Mouse (Mus musculus) hematopoietic multipotent progenitor cell, adult 10-12 weeks (in vitro differentiated cells): ENCODE results near the gene Akap7. TPM values are rescaled to one million over a fixed set of nuclear protein-coding genes. Genes with fewer than 3 reads are reported as not detected.

Experiments
- polyA plus RNA-seq: library from polyadenylated mRNA; stranded (reverse); fragments of >175 nt; gene quantifications from 2 replicates; pipeline ENCODE4 v1.2.3, GENCODE M21; 2012; ENCODE audit warnings: low replicate concordance

The Akap7 gene
- polyA plus RNA-seq = 10.5 and 11.3 TPM in 2 replicates

GRCm38 (mm10) chr10:25307770-25308169, at the start of gene Akap7:
TSS of gene Akap7 (minus strand) at chr10:25307870.

Other genes starting within 250 kb of the Akap7 start
- 101 and 110 TPM in 2 replicates for gene Epb41l2, start 51.9 kb upstream of the Akap7 start, polyA plus RNA-seq
- gene Smlr1, start 228.4 kb upstream of the Akap7 start, polyA plus RNA-seq = not detected in 2 replicates